Mouse (Mus musculus) cerebellum, postnatal 14 days (tissue): ENCODE measurements at regions not wholly inside any gene's neighbourhood (a gene's known extent, or its start where the extent isn't known, plus 50 kb on each side); places are given as distances from the start of the nearest gene placed in this dataset.

Experiments used
- DNase-seq, 2 experiments: peaks; one replicate each; pipeline ENCODE4 v3.0.0; 2021; ENCODE audit warnings: mixed read lengths in 2 of 2

DNA sequence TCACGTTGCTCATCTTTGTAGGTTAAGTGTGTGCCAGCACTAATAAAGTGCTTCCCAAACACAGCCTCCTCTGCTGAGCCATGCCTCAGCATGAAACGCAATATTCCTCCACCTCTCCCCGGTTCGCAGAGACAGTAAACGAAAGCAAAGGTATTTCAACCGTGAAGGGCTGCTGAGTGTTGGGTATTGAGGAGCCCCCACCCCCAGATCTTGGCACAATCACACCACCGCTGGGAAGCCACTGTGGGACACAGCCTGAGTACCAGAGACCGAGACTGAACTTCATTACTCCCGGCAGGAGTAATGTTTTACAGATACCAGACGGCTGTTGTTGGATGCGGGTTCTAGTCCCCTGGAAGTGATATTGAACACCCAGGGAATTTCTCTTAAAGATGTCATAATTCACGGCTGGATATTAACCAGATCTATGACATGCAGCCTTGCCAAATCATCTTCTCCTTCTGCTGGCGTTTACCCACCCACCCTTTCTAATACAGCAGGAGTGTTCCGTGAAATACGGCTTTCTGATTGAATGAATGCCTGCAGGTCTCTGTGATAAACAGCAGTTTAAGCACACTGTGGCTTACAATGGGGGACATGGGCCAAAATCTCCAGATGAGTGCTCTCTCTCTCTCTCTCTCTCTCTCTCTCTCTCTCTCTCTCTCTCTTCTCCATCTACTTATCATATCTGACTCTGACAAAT is 328.9 kb downstream of the Pax1 start:
- DNase-seq, result no peak

DNA sequence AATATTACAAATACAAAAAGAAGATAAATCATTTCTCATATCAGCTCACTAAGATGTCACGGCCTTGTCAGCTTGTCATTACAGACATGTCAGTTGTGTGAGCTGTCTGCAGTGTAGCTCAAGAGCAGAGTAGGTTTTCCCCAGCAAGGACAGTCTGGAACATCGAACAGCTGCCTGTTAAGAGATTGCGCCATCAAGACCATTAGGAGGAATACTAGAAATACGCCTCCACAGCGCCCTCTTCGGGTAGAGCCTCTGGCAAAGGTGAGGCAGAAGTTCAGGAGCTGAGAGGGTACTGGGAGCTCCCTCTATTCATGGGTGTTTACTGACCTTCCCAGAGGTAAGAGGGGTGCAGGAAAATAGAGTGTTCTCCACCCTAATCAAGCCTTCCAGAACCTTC is 327.0 kb downstream of the Pax1 start:
- peak; percentile 44 to 74 for DNase-seq

DNA sequence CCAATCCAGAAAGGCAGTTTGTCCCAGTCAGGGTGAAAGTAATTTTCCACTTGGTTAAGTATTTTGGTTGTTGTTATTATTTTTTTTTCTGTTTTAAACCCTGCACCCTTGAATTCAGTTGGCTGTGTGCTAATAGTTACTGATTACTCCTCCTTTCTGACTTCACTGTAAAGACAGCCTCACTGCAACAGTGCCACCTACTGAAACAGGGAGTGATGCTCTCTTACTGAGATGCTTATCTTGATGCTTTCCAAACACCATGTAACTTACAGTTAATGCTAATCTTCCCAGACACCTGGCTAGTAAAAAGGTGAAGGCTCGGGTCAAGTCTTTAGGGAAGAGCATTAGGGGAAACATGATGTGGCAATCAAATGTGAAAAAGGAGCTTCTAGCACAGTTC is 294.9 kb downstream of the Pax1 start:
- DNase-seq, result peak; percentile 44 to 52

GRCm38 (mm10) chr2:147650229-147650628 is 288.5 kb downstream of the Pax1 start:
- DNase-seq, result no peak

DNA sequence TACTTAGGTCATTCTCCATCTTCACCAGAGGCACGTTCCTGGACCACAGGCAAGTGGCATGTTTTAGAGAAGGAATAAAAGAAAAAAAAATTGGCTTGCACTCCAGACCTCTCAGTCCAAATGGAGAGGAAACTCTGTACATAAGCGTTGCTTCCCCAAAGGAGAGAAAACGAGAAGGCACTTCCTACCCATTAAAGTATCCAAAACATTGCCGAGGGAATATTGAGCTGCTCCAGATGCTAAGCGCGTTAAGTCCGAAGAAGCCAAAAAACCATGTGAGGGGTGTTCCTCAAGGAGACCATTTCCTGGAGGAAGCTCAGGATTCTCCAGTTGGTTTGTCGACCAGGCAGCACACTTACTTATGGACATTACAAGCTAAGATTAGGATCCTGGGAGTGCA is 286.2 kb downstream of the Pax1 start:
- DNase-seq, result no peak

- no peak for DNase-seq
Observed at GRCm38 (mm10) chr2:147647506-147647905, 285.8 kb downstream of the Pax1 start.

DNA sequence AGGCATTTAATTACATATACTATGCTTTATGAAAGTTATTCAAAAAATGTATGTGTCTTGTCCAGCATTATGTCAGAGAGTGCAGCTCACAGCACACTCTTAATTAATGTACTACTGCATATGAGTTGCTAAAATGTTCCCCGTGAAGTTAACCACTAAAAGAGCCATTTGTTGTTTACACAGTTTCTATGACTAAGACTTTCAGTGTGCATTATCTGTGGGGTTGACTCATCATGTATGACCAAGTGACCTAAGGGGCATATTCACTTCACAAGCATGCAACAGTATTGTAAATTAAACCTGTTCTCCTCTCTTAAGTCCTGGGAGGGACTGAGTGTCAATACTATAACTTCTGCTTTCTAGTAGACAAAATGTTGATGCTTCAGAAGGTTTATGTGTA is 276.2 kb downstream of the Pax1 start:
- DNase-seq, result no peak

- no peak for DNase-seq
Observed at GRCm38 (mm10) chr2:147632737-147633136, 271.0 kb downstream of the Pax1 start.

GRCm38 (mm10) chr2:147629716-147630115 is 268.0 kb downstream of the Pax1 start:
- DNase-seq, result no peak

GRCm38 (mm10) chr2:147627096-147627495 is 265.4 kb downstream of the Pax1 start:
- DNase-seq, result no peak

- DNase-seq, result no peak
Observed at GRCm38 (mm10) chr2:147623116-147623515, 261.4 kb downstream of the Pax1 start.

DNA sequence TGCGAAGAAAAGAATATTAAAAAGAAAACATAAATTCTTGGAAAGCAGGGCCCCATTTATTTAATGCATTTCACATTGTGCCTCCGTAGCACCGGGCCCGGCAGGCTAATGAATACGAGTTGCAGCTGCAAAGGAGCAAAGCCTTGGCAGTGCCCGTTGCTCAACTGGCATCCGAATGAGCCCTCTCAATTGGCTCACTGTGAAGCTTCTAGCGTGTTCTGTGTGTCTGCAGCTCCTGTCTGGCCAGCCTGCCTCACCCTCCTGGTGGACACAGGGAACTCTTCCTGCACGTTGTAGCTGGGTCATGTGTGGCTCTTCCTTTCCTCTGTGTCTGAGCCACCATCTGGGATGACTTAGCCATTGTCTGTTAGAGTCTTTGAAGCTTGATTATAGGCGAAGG is 256.1 kb downstream of the Pax1 start:
- DNase-seq, result peak; percentile 42 to 46

DNA sequence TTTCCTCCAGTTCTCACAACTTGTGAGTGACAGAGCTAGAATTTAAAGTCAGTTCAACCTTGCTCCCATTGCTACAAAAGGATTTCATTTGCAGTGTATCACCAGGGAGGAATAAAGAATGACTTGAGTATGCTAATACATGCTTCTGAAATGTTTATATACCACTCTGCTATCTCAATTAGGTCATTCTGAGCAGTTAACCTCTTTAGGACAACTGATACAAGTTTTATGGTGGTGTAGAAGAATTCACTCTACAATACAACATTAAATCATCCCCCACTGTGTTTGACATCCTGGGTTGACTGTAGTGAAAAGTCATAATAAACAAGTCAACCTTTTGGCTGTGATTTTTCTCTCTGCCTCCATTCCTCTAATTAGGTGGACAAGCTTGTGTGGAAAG is 248.6 kb downstream of the Pax1 start:
- no peak for DNase-seq

- no peak for DNase-seq
Observed at GRCm38 (mm10) chr2:147601639-147602038, 239.9 kb downstream of the Pax1 start.

DNA sequence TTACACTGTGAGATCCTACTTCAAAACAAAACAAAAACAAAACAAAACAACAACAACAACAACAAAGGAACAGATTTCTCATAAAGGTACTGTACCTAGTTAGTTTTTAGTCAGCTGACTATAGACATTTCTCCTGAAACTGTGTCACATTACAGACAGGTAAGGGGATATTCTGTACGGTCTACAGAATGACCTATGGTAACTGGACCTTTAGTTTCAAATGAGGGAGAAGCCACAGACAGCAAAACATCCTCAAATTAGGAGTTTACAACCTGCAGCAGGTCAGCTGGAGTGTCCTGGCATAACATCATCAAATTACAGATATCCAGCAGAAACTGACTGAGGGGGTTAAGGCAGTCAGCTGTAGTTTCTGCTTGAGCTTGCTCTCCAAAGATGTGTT is 210.7 kb downstream of the Pax1 start:
- DNase-seq, result no peak

DNA sequence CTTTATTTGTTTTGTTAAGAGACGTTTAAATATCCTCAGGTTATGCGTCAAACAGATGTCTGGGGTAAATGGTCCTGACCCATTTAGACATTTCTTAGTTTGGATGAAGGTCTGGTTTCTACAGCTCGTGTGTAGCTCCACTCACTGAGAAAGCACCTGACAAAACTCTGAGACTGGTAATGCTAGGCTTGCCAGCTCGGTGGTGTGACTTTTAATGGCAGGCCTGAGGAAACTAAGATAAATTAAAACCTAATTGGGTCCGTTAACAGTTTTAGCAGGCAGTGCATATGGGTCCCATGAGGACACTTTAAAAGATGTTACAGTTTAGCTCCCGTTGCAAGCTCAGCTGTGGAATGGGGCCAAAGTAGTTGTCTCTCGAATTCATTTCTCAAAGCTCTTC is 199.5 kb downstream of the Pax1 start:
- DNase-seq, result no peak

DNA sequence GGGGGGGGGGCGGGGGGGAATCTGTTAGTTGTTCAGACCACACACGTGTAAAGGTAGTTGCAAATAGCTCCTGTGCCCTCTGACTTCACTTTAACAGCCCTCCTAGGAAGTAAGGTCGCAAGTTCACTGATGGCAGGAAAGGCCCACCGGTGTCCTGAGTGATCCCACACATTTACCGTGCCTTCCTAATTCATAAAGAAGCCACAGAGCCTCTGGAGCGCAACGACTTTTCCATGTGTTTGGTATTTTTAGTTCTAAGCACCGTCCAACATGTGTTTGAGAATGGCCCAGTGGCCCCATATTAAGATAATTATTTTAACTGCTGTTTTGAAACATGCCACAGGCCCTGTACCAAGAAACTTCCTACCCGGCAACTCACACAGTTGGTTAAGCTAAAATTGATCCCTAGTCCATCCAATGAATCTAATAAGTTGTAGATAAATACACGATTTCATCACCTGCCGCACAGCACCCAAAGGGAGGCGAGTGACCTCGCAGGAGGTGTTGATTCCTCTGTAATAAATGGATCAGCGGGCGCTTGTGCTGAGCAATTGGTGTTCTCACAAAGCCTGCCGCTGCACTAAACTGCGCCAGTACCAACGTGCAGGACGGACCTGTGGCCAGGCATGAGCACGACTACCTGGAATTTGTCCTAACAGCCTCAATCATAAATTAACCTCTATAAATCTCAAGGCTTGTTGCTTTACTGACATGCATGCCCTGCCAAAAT is 198.9 kb downstream of the Pax1 start:
- DNase-seq, result no peak

- no peak for DNase-seq
Observed at GRCm38 (mm10) chr2:147529161-147529560, 167.4 kb downstream of the Pax1 start.

DNA sequence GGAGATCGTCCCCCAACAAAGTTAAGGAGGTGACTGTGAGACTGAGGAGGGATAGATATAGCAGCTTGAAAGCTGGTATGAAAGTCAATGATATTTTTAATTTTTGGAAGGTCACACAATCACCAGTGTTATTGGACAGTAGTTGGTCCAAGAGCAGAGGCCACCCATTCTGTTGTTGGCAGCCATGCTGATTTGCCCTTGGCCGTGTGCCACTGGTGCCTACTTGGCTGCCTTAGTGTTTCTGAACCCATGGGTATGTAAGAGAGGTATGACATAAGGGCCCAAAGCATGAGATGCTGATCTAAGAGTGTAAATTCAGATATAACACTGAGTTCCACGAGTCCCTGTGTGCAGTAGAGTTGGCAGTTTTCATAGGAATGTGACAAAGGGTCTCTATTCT is 153.7 kb downstream of the Pax1 start:
- DNase-seq, result peak; percentile 49 to 53

DNA sequence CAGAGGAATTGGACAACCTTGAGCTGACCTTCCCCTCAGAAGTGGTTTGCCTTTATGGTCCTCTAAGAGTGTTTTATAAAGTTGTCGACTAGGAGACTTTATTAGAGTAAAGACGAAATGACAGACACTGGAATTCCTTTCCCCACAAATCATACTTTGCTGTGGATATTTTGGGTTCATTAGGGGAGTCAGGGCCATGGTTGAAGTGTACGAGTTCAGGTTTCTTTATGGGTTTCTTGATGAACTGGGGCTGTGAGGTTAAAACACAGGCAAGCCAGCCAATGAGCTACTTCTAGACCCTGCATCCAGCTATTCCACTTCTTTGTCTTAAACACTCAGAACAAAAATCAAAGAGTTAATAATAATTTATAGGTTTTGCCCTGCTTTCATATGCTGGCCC is 153.0 kb downstream of the Pax1 start:
- no peak for DNase-seq

- DNase-seq, result no peak
Observed at GRCm38 (mm10) chr2:147503962-147504361, 142.2 kb downstream of the Pax1 start.

DNA sequence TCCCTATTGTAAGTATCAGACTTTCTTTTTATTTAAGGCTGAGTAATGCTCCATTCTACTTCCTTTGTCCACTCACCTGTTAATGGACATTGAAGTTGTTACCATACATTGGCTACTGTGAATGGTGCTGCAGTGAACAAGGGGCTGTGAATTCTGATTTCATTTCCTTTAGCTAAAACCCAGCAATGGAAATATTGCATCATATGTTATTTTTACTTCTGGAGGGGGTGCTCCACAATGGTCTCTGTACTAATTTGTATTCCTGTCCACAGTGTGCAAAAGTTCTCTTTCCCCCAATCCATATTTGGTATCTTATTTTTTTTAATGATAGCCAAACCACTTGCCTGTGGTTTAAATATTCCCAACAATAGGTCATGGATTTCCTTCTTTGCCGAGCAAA is 137.0 kb downstream of the Pax1 start:
- DNase-seq, result no peak

- DNase-seq, result no peak
Observed at GRCm38 (mm10) chr2:147455932-147456331, 94.2 kb downstream of the Pax1 start.

DNA sequence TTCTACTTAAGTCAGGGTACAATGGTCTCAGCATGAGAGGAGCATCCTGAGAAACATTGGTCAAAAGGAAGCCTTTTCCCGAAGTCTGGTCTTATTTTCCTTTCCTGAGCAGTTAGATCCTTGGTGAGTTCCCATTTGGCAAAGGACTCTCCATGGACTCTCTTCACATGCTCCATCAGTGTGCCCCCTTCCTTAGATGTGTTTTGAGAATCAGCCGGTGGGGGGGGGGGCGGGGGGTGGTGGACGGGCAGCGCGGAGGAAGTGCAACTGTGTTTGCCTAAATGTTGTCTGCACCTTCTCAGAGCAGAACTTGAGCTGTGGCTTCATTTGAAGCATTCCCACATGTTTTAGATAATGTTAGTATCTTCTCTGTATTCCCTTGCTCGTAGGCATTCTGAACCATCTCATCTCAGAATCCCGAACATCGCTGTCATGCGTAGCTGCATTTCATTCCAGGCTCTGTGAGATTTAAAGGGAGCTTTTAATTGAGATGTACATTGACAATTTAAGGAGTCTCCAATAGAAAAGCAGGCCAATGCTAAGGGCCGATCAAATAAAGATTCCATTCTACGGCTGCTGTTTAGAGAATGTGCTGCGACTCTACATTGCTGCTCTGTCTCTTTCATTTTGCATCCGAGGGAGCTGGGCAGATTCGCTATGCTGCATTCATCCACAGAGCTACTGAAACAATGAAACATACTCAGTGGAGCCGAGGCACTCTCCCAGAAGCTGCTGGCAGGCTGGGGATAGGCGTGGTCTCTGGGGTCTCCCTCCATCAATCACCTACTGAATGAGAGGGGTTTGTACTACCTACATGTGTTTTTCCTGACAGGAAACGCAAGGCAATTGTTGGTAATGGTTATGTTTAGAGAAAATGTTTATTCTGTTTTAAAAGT is 92.9 kb downstream of the Pax1 start:
- peak; percentile 35 to 36 for DNase-seq
